Mouse (Mus musculus): ENCODE data around the gene Enthd1. TPM values are rescaled to one million over a fixed set of nuclear protein-coding genes. Genes with fewer than 3 reads are reported as not detected.

Gene Enthd1
- polyA plus RNA-seq, 1 experiment: 0.05 TPM

DNA sequence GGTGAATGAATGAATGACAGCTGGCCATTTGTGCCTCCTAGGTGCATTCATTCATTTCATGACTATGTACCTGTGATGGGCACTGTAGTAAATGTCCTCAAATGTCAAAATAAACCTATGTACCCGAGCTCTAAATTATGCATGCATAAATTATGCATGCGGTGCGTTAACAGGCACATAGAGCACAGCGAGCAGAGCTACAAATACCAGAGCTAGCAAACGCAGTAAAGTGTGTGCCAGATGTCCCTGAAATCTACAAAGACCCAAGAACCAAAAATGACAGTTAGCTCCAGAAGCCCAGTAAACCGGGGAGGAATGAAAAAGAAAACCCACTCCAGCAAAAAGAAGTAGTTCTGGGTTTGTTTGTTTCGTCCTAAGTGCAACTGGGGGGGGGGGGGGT, 36.5 kb upstream of the Enthd1 start:
- Histone ChIP-seq H3K27ac (ENCODE audit: insufficient read depth, low read length) (no peak overlapping the region), H3K4me3 (ENCODE audit: extremely low read depth, insufficient read depth, insufficient read length) (no peak overlapping the region), H3K4me1 (ENCODE audit: control insufficient read depth, insufficient read depth, insufficient read length) (peaks cover 37% of the 10 kb centered on the region; the same call in 1 of the 2 replicates), H3K36me3 (ENCODE audit: control insufficient read depth, insufficient read depth, low read length) (peaks cover 3% of the 10 kb centered on the region; the same call in 1 of the 2 replicates), H3K27me3 (ENCODE audit: control insufficient read depth, insufficient read depth, low read length) (no peaks in the 10 kb centered on the region)
- 66% methylated on average over 7 of the region's 7 CpGs for WGBS
- TF ChIP-seq CTCF (IDR thresholded peaks at IDR 0.05; ENCODE audit: extremely low read depth, insufficient read depth, insufficient read length, insufficient replicate concordance): no peak
- TF ChIP-seq POLR2A (IDR thresholded peaks at IDR 0.05; ENCODE audit: low read depth, low read length): no peak
- no peak for DNase-seq (ENCODE audit: low read depth in 1 of 2, low spot score in 2 of 2)

DNA sequence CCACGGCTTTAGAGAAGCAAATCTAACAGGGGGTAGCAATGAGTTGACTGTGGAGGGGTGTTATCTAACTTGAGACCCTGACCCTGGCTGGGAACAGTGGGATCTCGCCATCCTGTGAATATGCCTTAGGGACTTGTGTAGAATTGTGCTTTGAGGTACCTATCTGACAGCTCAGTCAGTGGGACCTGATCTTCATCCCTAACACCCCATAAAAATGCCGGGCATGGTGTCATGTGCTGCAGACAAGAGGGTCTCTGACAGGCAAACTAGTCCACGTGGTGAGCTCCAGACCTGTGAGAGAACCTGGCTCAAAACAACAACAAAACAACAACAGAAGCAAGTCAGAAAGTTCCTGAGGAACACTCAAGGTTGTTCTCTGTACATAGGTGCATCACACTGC, 34.9 kb upstream of the Enthd1 start:
- Histone ChIP-seq H3K27me3 (ENCODE audit: control insufficient read depth, insufficient read depth, low read length) (no peaks in the 10 kb centered on the region), H3K4me3 (ENCODE audit: extremely low read depth, insufficient read depth, insufficient read length) (no peak overlapping the region; the same call in 1 of the 2 replicates), H3K4me1 (ENCODE audit: control insufficient read depth, insufficient read depth, insufficient read length) (peaks cover 30% of the 10 kb centered on the region; the same call in 1 of the 2 replicates), H3K27ac (ENCODE audit: insufficient read depth, low read length) (peak overlapping the region; percentile 60), H3K36me3 (ENCODE audit: control insufficient read depth, insufficient read depth, low read length) (peaks cover 2% of the 10 kb centered on the region; the same call in 1 of the 2 replicates)
- DNase-seq (ENCODE audit: low read depth in 1 of 2, low spot score in 2 of 2): no peak
- 63% methylated on average over 4 of the region's 4 CpGs for WGBS
- TF ChIP-seq CTCF (IDR thresholded peaks at IDR 0.05; ENCODE audit: extremely low read depth, insufficient read depth, insufficient read length, insufficient replicate concordance) (no peak), POLR2A (IDR thresholded peaks at IDR 0.05; ENCODE audit: low read depth, low read length) (no peak)

DNA sequence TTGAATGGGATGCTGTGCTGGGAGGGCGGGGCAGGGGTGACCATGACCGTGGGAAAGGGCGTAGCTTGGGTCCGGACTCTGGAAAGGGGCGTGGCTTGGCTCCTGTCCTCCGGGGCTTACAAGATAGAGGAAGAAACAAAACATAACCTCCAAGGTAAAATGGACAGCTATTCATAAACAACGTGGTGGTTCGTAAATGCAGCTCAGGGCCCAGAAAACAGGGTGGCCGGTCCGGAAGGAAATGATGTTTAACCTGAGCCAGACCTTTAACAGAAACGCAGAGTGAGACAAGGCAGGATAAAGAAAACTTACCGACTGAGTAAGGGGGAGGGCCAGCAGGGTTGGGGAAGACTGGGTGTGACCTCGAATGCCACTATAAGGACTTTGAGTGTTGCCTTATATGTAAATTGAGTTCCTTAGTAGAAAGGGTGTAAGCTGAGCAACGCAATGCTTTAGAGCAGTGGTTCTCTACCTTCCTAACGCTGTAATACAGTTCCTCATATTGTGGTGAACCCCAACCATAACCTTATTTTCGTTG, 34.3 kb upstream of the Enthd1 start:
- Histone ChIP-seq H3K36me3 (ENCODE audit: control insufficient read depth, insufficient read depth, low read length) (peaks cover 2% of the 10 kb centered on the region; the same call in 1 of the 2 replicates), H3K27ac (ENCODE audit: insufficient read depth, low read length) (peak overlapping the region; percentile 34), H3K4me1 (ENCODE audit: control insufficient read depth, insufficient read depth, insufficient read length) (peaks cover 30% of the 10 kb centered on the region; the same call in 1 of the 2 replicates), H3K27me3 (ENCODE audit: control insufficient read depth, insufficient read depth, low read length) (no peaks in the 10 kb centered on the region), H3K4me3 (ENCODE audit: extremely low read depth, insufficient read depth, insufficient read length) (peak overlapping the region; percentile 19; the same call in 1 of the 2 replicates)
- 5% methylated on average over 16 of the region's 16 CpGs for WGBS
- DNase-seq (ENCODE audit: low read depth in 1 of 2, low spot score in 2 of 2): peak in 1 of 2 experiments; percentile 45
- no peak for TF ChIP-seq CTCF (IDR thresholded peaks at IDR 0.05; ENCODE audit: extremely low read depth, insufficient read depth, insufficient read length, insufficient replicate concordance)
- no peak for TF ChIP-seq POLR2A (IDR thresholded peaks at IDR 0.05; ENCODE audit: low read depth, low read length)

DNA sequence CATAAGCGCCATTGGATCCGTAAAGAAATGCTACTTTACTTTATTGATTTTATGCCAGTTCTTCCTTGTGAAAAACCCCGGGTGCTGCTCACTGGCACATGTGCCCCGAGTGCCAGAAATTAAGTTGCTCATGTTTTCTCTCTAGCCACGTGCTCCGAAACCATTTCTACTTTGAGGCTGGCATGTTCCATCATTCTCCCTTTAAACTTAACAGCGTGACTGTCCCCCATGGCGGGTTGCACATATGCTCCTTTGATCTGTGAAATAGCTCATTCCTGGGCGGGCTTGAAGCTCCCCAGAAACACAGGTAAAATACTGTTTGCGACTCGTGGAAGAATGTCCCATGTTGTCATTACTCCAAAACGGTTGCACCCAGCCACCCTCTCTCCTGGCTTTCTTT, 33.8 kb upstream of the Enthd1 start:
- TF ChIP-seq POLR2A (IDR thresholded peaks at IDR 0.05; ENCODE audit: low read depth, low read length) (no peak), CTCF (IDR thresholded peaks at IDR 0.05; ENCODE audit: extremely low read depth, insufficient read depth, insufficient read length, insufficient replicate concordance) (no peak)
- 66% methylated on average over 12 of the region's 12 CpGs for WGBS
- Histone ChIP-seq H3K4me3 (ENCODE audit: extremely low read depth, insufficient read depth, insufficient read length) (no peak overlapping the region), H3K4me1 (ENCODE audit: control insufficient read depth, insufficient read depth, insufficient read length) (peaks cover 30% of the 10 kb centered on the region; the same call in 1 of the 2 replicates), H3K27ac (ENCODE audit: insufficient read depth, low read length) (0 out of 2 replicates have a peak overlapping the region, but pooled peaks have one; percentile 34), H3K27me3 (ENCODE audit: control insufficient read depth, insufficient read depth, low read length) (no peaks in the 10 kb centered on the region), H3K36me3 (ENCODE audit: control insufficient read depth, insufficient read depth, low read length) (peaks cover 2% of the 10 kb centered on the region; the same call in 1 of the 2 replicates)
- DNase-seq (ENCODE audit: low read depth in 1 of 2, low spot score in 2 of 2): no peak

DNA sequence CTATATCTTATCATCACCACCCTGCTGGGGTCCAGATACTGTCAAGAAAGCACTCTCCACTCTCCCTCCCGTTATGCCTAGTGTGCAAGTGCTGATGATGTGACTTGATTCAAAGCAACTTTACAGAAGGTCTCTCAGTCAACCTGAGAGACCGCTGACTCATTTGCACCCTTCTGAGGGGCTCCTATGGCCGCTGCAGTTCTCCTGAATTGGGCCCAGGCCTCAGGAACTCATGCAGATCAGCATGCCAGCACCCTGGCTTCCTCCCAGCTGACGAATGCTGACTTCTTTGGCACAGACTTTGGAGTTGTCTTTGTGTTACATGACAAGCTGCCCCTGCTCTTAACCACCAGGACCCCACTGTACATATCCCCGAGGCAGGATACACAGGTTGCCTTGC, 28.9 kb upstream of the Enthd1 start:
- Histone ChIP-seq H3K4me1 (ENCODE audit: control insufficient read depth, insufficient read depth, insufficient read length) (peaks cover 2% of the 10 kb centered on the region; the same call in 1 of the 2 replicates), H3K36me3 (ENCODE audit: control insufficient read depth, insufficient read depth, low read length) (peaks cover 2% of the 10 kb centered on the region; the same call in 1 of the 2 replicates), H3K4me3 (ENCODE audit: extremely low read depth, insufficient read depth, insufficient read length) (no peak overlapping the region), H3K27me3 (ENCODE audit: control insufficient read depth, insufficient read depth, low read length) (no peaks in the 10 kb centered on the region), H3K27ac (ENCODE audit: insufficient read depth, low read length) (no peak overlapping the region)
- no peak for TF ChIP-seq CTCF (IDR thresholded peaks at IDR 0.05; ENCODE audit: extremely low read depth, insufficient read depth, insufficient read length, insufficient replicate concordance)
- no peak for TF ChIP-seq POLR2A (IDR thresholded peaks at IDR 0.05; ENCODE audit: low read depth, low read length)
- whole genome bisulfite sequencing: 75% methylated on average over 5 of the region's 5 CpGs
- DNase-seq (ENCODE audit: low read depth in 1 of 2, low spot score in 2 of 2): no peak

DNA sequence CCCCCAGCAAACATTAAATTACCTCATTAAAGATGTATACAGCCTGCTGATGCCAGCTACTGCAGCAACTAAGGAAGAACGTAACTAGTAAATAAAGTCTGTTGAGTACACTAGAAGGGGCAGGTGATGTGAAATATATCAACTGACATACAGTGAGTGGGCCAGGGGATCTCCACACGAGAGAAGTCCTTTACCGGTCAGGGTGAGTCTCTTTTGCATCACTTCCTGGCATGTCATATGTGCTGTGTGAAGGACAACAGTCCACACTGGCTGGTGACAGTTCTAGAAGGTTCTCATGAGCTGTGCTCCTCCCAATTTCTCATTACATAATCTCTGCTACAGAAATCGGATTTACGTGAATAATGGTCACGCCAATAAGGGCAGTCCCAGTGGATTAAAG, 27.8 kb upstream of the Enthd1 start:
- 80% methylated on average over 6 of the region's 6 CpGs for WGBS
- Histone ChIP-seq H3K4me1 (ENCODE audit: control insufficient read depth, insufficient read depth, insufficient read length) (no peaks in the 10 kb centered on the region; the same call in 1 of the 2 replicates), H3K27ac (ENCODE audit: insufficient read depth, low read length) (no peak overlapping the region), H3K36me3 (ENCODE audit: control insufficient read depth, insufficient read depth, low read length) (peaks cover 5% of the 10 kb centered on the region; the same call in 1 of the 2 replicates), H3K4me3 (ENCODE audit: extremely low read depth, insufficient read depth, insufficient read length) (no peak overlapping the region), H3K27me3 (ENCODE audit: control insufficient read depth, insufficient read depth, low read length) (no peaks in the 10 kb centered on the region)
- TF ChIP-seq CTCF (IDR thresholded peaks at IDR 0.05; ENCODE audit: extremely low read depth, insufficient read depth, insufficient read length, insufficient replicate concordance): no peak
- TF ChIP-seq POLR2A (IDR thresholded peaks at IDR 0.05; ENCODE audit: low read depth, low read length): no peak
- no peak for DNase-seq (ENCODE audit: low read depth in 1 of 2, low spot score in 2 of 2)

DNA sequence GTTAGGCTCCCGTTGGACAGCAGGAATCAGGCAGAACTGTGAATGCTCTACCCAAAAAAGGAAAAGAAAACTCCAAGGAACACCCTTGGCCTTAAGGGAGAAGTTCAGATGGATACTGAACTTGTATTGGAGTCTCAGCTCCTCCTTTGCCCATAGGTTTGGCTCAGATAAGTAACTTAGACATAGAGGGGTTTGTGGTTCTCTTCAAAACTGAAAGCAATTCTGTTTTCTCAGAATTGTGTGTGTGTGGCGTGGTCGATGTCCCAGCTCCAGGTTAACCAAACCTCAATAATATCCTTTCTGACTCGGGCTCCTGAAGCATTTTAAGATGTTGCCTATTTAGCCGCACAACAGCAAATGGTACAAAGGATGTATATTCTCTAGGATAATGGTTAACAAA, 25.7 kb upstream of the Enthd1 start:
- 41% methylated on average over 5 of the region's 5 CpGs for WGBS
- H3K27ac ChIP-seq (ENCODE audit: insufficient read depth, low read length): peak overlapping the region; percentile 66; the same call in 1 of the 2 replicates
- H3K4me3 ChIP-seq (ENCODE audit: extremely low read depth, insufficient read depth, insufficient read length): no peak overlapping the region
- TF ChIP-seq CTCF (IDR thresholded peaks at IDR 0.05; ENCODE audit: extremely low read depth, insufficient read depth, insufficient read length, insufficient replicate concordance) (no peak), POLR2A (IDR thresholded peaks at IDR 0.05; ENCODE audit: low read depth, low read length) (no peak)
- no peaks in the 10 kb centered on the region for H3K27me3 ChIP-seq (ENCODE audit: control insufficient read depth, insufficient read depth, low read length)
- peaks cover 4% of the 10 kb centered on the region; the same call in 1 of the 2 replicates for H3K36me3 ChIP-seq (ENCODE audit: control insufficient read depth, insufficient read depth, low read length)
- DNase-seq (ENCODE audit: low read depth in 1 of 2, low spot score in 2 of 2): no peak
- H3K4me1 ChIP-seq (ENCODE audit: control insufficient read depth, insufficient read depth, insufficient read length): no peaks in the 10 kb centered on the region; the same call in 1 of the 2 replicates

Measured in spleen, adult 2 months (tissue).